Mouse (Mus musculus) lung, embryonic 16.5 days (tissue): ENCODE measurements around the gene Crybg3. TPM values are rescaled to one million over a fixed set of nuclear protein-coding genes. Genes with fewer than 3 reads are reported as not detected.

Source experiments
- ATAC-seq: fragments of 200-750 bp; cut with Nextera tagmentation; 2 replicates; pipeline ENCODE4 v1.8.0; 2017; ENCODE audit warnings: low read depth, mild to moderate bottlenecking, moderate library complexity
- H3K27ac ChIP-seq: fragments of 300-500 bp; sonication (generic); 2 replicates; pipeline ENCODE4 v1.5.1; 2014; ENCODE audit warnings: mild to moderate bottlenecking, control low read depth, low read length
- H3K27me3 ChIP-seq: fragments of 300-500 bp; sonication (generic); 2 replicates; pipeline ENCODE4 v1.6.1; 2014; ENCODE audit warnings: low read depth, low read length, mixed read lengths; ENCODE audit not compliant: control insufficient read depth, insufficient read depth
- H3K36me3 ChIP-seq: fragments of 300-500 bp; sonication (generic); 2 replicates; pipeline ENCODE4 v1.6.1; 2014; ENCODE audit warnings: low read length; ENCODE audit not compliant: control insufficient read depth, insufficient read depth
- H3K4me1 ChIP-seq: fragments of 300-500 bp; sonication (generic); replicated peaks from 2 replicates; pipeline ENCODE4 v1.6.1; 2014; ENCODE audit warnings: low read length, mixed read lengths; ENCODE audit not compliant: control insufficient read depth, insufficient read depth
- H3K4me2 ChIP-seq: fragments of 300-500 bp; sonication (generic); 2 replicates; pipeline ENCODE4 v1.6.1; 2014; ENCODE audit warnings: low read depth, low read length, control low read depth
- H3K4me3 ChIP-seq: fragments of 300-500 bp; sonication (generic); 2 replicates; pipeline ENCODE4 v1.5.1; 2014; ENCODE audit warnings: mild to moderate bottlenecking, low read length, control low read depth
- H3K9ac ChIP-seq: fragments of 300-500 bp; sonication (generic); 2 replicates; pipeline ENCODE4 v1.6.1; 2014; ENCODE audit warnings: low read length, control low read depth
- H3K9me3 ChIP-seq: fragments of 300-500 bp; sonication (generic); 2 replicates; pipeline ENCODE4 v1.6.1; 2016; ENCODE audit warnings: low read length; ENCODE audit not compliant: control insufficient read depth
- WGBS: fragments of 180-500 bp; shearing (Covaris S2); extraction: QIAGEN DNeasy Blood & Tissue Kit; methylation state at CpG from one replicate; pipeline ENCODE4 v1.1.7; 2014; 5-methylcytosine and 5-hydroxymethylcytosine counted together
- polyA plus RNA-seq: library from polyadenylated mRNA; unstranded; fragments of >200 nt; fragmentation: Nextera tagmentation; extraction: Ambion mirVana; gene quantifications from 2 replicates; pipeline ENCODE4 v1.2.1, GENCODE M21; 2015

Gene Crybg3
- polyA plus RNA-seq, 1 experiment from 2014 or later: 5.5 TPM

DNA sequence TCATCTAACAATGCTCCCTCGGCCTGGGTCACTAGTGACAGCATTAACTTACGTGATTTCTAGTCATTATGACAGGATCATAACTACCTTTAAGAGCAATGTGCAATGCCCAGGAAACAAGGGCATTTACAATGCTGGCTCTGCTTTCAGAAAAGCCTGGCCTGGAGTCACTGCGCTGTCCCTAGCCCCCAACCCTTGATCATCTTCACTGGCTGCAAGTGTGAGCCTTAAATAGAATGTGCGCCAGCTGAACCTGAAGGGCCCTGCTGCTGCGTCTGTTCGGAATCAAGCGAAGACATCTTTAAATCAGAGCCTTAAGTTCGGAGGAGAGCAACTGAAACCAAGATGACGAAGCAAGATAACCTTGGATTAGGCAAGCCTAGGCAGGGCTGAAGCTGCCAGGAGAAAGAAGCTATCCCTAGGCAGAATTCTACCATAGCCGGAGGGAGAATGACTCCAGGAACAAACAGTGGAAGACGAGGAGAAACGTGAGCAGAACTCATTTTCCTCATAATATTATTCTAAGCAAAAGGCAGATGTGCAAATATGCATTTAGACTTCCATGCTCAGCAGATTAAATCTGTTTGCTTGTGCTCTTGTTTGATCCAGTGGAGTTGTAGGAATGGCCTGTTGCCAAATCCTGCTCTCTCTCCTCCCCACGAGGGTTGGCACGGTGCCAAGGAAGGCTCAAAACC is 52.7 kb downstream of the Crybg3 start:
- Histone ChIP-seq H3K4me2 (peak overlapping the region; percentile 7; the same call in 1 of the 2 replicates), H3K9ac (peak overlapping the region; percentile 3; the same call in 1 of the 2 replicates), H3K27ac (peak overlapping the region; percentile 41), H3K9me3 (no peaks in the 10 kb centered on the region), H3K27me3 (no peaks in the 10 kb centered on the region), H3K4me1 (peaks cover 11% of the 10 kb centered on the region), H3K36me3 (no peaks in the 10 kb centered on the region; the same call in 1 of the 2 replicates), H3K4me3 (no peak overlapping the region)
- peak; percentile 59 for ATAC-seq
- WGBS: 42% methylated on average over 14 of the region's 14 CpGs

DNA sequence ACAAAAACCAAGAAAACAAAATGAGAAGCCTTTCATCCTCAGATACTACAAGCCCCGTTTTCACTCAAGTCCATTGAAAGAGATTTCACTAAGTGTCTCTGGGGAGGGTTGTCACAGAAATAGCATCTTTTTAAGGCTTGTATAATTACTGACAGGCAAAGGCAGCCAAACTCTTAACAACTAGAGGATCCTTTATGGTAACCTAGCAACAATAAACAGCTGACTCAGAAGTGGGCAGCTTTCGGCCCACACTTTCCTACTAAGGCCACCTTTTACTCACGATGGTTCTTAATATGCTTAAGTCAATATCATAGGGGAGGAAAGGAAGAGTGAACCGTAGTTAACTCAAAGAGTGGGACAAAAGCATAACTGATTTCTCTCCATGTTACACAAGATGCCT is 53.3 kb downstream of the Crybg3 start:
- H3K4me2 ChIP-seq: no peak overlapping the region
- H3K9ac ChIP-seq: no peak overlapping the region
- H3K27me3 ChIP-seq: no peaks in the 10 kb centered on the region
- 45% methylated on average over 4 of the region's 4 CpGs for WGBS
- no peak overlapping the region for H3K4me3 ChIP-seq
- no peaks in the 10 kb centered on the region for H3K9me3 ChIP-seq
- H3K36me3 ChIP-seq: no peaks in the 10 kb centered on the region; the same call in 1 of the 2 replicates
- no peak for ATAC-seq
- no peak overlapping the region for H3K27ac ChIP-seq
- peaks cover 11% of the 10 kb centered on the region for H3K4me1 ChIP-seq

DNA sequence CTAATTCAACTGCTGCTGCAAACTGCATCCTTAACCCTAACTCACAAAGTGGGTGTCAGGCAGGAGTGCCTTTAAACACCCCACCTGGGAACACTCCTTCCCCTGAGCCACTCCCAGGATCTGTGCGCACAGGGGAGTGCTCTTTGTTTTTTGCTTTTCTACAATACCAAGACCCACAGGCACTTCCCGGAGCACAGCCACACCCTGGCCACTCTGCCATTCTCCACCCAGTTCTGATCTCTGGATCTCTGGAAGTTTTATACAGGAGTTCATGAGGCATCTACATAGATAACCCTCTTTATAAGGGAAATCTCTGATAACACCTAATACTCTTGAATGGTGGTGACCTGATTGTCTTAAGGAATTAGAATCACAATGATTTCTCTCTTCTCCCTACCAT is 55.4 kb downstream of the Crybg3 start:
- H3K4me3 ChIP-seq: no peak overlapping the region
- H3K9ac ChIP-seq: no peak overlapping the region
- no peak overlapping the region for H3K27ac ChIP-seq
- H3K9me3 ChIP-seq: no peaks in the 10 kb centered on the region
- 78% methylated on average over 2 of the region's 2 CpGs for WGBS
- ATAC-seq: no peak
- H3K4me2 ChIP-seq: no peak overlapping the region
- no peaks in the 10 kb centered on the region for H3K27me3 ChIP-seq
- peaks cover 11% of the 10 kb centered on the region for H3K4me1 ChIP-seq
- no peaks in the 10 kb centered on the region; the same call in 1 of the 2 replicates for H3K36me3 ChIP-seq

GRCm38 (mm10) chr16:59541382-59541781 is 59.4 kb downstream of the Crybg3 start:
- H3K9me3 ChIP-seq: no peaks in the 10 kb centered on the region

DNA sequence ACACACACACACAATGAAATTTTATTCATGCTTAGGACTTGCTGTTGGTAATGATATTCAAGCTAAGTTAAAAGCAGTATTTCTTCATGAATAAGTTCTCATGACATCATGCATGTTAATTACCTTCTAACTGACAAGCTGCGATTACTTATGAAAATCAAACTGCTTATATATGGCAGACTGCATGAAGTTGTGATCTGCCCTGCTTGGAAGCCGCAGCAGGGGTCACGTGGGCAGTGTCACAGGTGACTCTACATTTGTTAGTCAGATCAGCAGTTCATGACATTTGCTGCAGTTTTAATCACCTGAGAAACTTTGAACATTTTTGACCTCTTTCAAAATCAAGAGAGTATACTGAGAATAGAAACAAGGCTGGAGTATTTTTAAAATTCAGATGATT is 59.8 kb downstream of the Crybg3 start:
- Histone ChIP-seq H3K9me3 (no peaks in the 10 kb centered on the region), H3K9ac (no peak overlapping the region), H3K36me3 (no peaks in the 10 kb centered on the region; the same call in 1 of the 2 replicates), H3K4me1 (no peaks in the 10 kb centered on the region), H3K27me3 (no peaks in the 10 kb centered on the region), H3K4me3 (no peak overlapping the region), H3K27ac (no peak overlapping the region), H3K4me2 (no peak overlapping the region)
- WGBS: 78% methylated on average over 3 of the region's 3 CpGs
- no peak for ATAC-seq

More at GRCm38 (mm10) chr16:59541382-59541781, 59.4 kb downstream of the Crybg3 start:
- no peaks in the 10 kb centered on the region for H3K4me1 ChIP-seq
- H3K9ac ChIP-seq: no peak overlapping the region
- no peak for ATAC-seq
- 82% methylated on average over 4 of the region's 4 CpGs for WGBS
- no peaks in the 10 kb centered on the region; the same call in 1 of the 2 replicates for H3K36me3 ChIP-seq
- no peak overlapping the region for H3K27ac ChIP-seq
- no peak overlapping the region for H3K4me2 ChIP-seq
- H3K4me3 ChIP-seq: no peak overlapping the region
- no peaks in the 10 kb centered on the region for H3K27me3 ChIP-seq

DNA sequence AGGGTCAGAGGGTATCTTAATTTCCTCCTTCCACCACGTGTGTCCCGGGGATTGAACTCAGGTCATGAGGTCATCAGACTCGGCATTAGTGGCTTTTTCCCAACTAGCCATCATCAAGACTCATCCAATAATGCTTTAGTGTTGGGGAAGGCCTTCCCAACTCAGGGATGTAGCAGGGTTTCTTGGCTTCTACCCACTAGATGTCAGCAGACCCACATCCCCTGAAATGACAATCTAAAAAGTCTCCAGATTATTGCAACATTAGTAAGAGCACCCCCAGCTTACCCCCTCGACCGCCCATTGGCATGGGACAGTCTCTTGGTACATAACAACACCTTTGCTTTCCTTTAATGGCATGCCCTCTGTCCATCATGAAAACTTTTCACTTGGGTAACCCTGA is 65.1 kb downstream of the Crybg3 start:
- WGBS: 70% methylated on average over 5 of the region's 5 CpGs
- Histone ChIP-seq H3K4me1 (no peaks in the 10 kb centered on the region), H3K4me2 (no peak overlapping the region), H3K27me3 (no peaks in the 10 kb centered on the region), H3K4me3 (no peak overlapping the region), H3K36me3 (no peaks in the 10 kb centered on the region), H3K9me3 (no peaks in the 10 kb centered on the region), H3K9ac (no peak overlapping the region), H3K27ac (no peak overlapping the region)
- ATAC-seq: no peak

- Histone ChIP-seq H3K9me3 (no peaks in the 10 kb centered on the region), H3K4me1 (no peaks in the 10 kb centered on the region), H3K27ac (no peak overlapping the region), H3K9ac (no peak overlapping the region), H3K4me3 (no peak overlapping the region), H3K27me3 (no peaks in the 10 kb centered on the region), H3K4me2 (no peak overlapping the region), H3K36me3 (peaks cover 7% of the 10 kb centered on the region)
- ATAC-seq: no peak
- 85% methylated on average over 11 of the region's 11 CpGs for WGBS
These were observed 66.4 kb downstream of the Crybg3 start for GRCm38 (mm10) chr16:59534349-59534748.

DNA sequence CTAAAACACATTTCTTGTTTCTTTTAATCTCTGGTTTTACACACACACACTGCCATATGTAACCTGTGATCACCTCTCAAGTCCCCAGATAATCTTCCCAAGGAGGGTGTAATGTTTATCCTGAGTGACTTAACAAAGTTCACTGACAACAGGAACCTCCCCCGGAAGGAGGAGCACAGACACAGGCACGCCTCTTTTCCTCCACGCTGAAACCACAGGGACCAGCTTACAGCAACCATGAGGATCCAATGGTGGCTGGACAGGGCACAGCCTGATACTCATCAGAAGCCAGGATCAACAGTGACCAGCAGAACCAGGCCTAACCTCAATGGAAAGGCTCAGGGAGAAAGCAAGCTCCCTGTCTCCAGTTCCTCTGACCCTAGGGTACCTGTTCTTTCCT is 68.2 kb downstream of the Crybg3 start:
- Histone ChIP-seq H3K4me1 (no peaks in the 10 kb centered on the region), H3K27me3 (no peaks in the 10 kb centered on the region), H3K4me2 (no peak overlapping the region), H3K9ac (no peak overlapping the region), H3K36me3 (peaks cover 7% of the 10 kb centered on the region), H3K4me3 (no peak overlapping the region), H3K27ac (no peak overlapping the region), H3K9me3 (no peaks in the 10 kb centered on the region)
- ATAC-seq: no peak
- 30% methylated on average over 3 of the region's 3 CpGs for WGBS

DNA sequence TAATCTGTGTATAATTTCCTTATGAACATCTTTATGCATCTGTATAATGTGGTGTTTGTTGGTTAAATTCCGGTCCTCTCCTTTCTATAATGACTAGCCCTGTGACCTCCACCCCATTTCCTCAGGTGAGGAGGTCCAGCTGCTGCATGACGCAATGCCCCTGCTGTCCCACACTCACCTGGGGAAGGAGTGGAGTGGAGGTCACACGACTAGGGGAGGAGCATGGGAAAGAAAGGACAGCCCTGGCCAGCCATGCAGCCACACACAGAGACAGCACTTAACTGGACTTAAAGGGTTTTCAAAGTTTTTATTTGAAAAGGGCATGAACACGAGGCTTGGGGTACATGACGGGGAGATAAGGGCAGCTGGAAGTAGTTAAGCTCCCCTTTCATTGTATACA is 69.5 kb downstream of the Crybg3 start:
- H3K4me3 ChIP-seq: no peak overlapping the region
- no peaks in the 10 kb centered on the region for H3K4me1 ChIP-seq
- ATAC-seq: no peak
- no peaks in the 10 kb centered on the region for H3K27me3 ChIP-seq
- H3K4me2 ChIP-seq: no peak overlapping the region
- H3K27ac ChIP-seq: no peak overlapping the region
- H3K9ac ChIP-seq: no peak overlapping the region
- 48% methylated on average over 5 of the region's 5 CpGs for WGBS
- no peaks in the 10 kb centered on the region for H3K9me3 ChIP-seq
- H3K36me3 ChIP-seq: peaks cover 7% of the 10 kb centered on the region
